Mouse (Mus musculus): Measurements from ENCODE around the gene Bik. TPM values are rescaled to one million over a fixed set of nuclear protein-coding genes. Genes with fewer than 3 reads are reported as not detected.
"Not testable (repeated sequence)": the region's sequence is repeated elsewhere in the genome, so short reads cannot be mapped to it uniquely, and the experiment has no call there.

Gene Bik
- polyA plus RNA-seq, 1 experiment from 2014 or later, result 15.2 TPM

- no peak for ATAC-seq (ENCODE audit: low read depth)
- Histone ChIP-seq H3K9me3 (ENCODE audit: control insufficient read depth, low read length) (no peaks in the 10 kb centered on the region), H3K27me3 (ENCODE audit: control insufficient read depth, insufficient read depth, low read depth, low read length) (no peaks in the 10 kb centered on the region), H3K4me3 (ENCODE audit: low read length) (no peak overlapping the region), H3K36me3 (ENCODE audit: control insufficient read depth, insufficient read depth, low read length) (peaks cover 4% of the 10 kb centered on the region; the same call in 1 of the 2 replicates), H3K9ac (ENCODE audit: low read length) (no peak overlapping the region), H3K27ac (ENCODE audit: low read length) (no peak overlapping the region), H3K4me2 (ENCODE audit: low read depth, low read length) (no peak overlapping the region), H3K4me1 (replicated peaks; ENCODE audit: control insufficient read depth, insufficient read depth, low read length) (no peaks in the 10 kb centered on the region)
- WGBS, result 66% methylated on average over 5 of the region's 5 CpGs
Observed at GRCm38 (mm10) chr15:83491891-83492290, 34.8 kb upstream of the Bik start.

- Histone ChIP-seq H3K4me1 (replicated peaks; ENCODE audit: control insufficient read depth, insufficient read depth, low read length) (no peaks in the 10 kb centered on the region), H3K27ac (ENCODE audit: low read length) (no peak overlapping the region), H3K4me3 (ENCODE audit: low read length) (no peak overlapping the region), H3K9ac (ENCODE audit: low read length) (no peak overlapping the region), H3K4me2 (ENCODE audit: low read depth, low read length) (no peak overlapping the region), H3K36me3 (ENCODE audit: control insufficient read depth, insufficient read depth, low read length) (peaks cover 4% of the 10 kb centered on the region; the same call in 1 of the 2 replicates), H3K9me3 (ENCODE audit: control insufficient read depth, low read length) (no peaks in the 10 kb centered on the region), H3K27me3 (ENCODE audit: control insufficient read depth, insufficient read depth, low read depth, low read length) (no peaks in the 10 kb centered on the region)
- no peak for ATAC-seq (ENCODE audit: low read depth)
- WGBS, result 70% methylated on average over 7 of the region's 7 CpGs
Observed at GRCm38 (mm10) chr15:83493856-83494571, 32.6 kb upstream of the Bik start.

- ATAC-seq (ENCODE audit: low read depth), result no peak
- Histone ChIP-seq H3K4me2 (ENCODE audit: low read depth, low read length) (no peak overlapping the region), H3K27ac (ENCODE audit: low read length) (no peak overlapping the region), H3K4me3 (ENCODE audit: low read length) (no peak overlapping the region), H3K9me3 (ENCODE audit: control insufficient read depth, low read length) (no peaks in the 10 kb centered on the region), H3K9ac (ENCODE audit: low read length) (no peak overlapping the region), H3K36me3 (ENCODE audit: control insufficient read depth, insufficient read depth, low read length) (peaks cover 4% of the 10 kb centered on the region; the same call in 1 of the 2 replicates), H3K27me3 (ENCODE audit: control insufficient read depth, insufficient read depth, low read depth, low read length) (no peaks in the 10 kb centered on the region), H3K4me1 (replicated peaks; ENCODE audit: control insufficient read depth, insufficient read depth, low read length) (no peaks in the 10 kb centered on the region)
- 65% methylated on average over 6 of the region's 6 CpGs for WGBS
Observed at GRCm38 (mm10) chr15:83494572-83494920, 32.1 kb upstream of the Bik start.

- Histone ChIP-seq H3K27me3 (ENCODE audit: control insufficient read depth, insufficient read depth, low read depth, low read length) (no peaks in the 10 kb centered on the region), H3K9me3 (ENCODE audit: control insufficient read depth, low read length) (no peaks in the 10 kb centered on the region), H3K4me2 (ENCODE audit: low read depth, low read length) (no peak overlapping the region), H3K36me3 (ENCODE audit: control insufficient read depth, insufficient read depth, low read length) (peaks cover 6% of the 10 kb centered on the region; the same call in 1 of the 2 replicates), H3K9ac (ENCODE audit: low read length) (no peak overlapping the region), H3K27ac (ENCODE audit: low read length) (no peak overlapping the region), H3K4me1 (replicated peaks; ENCODE audit: control insufficient read depth, insufficient read depth, low read length) (no peaks in the 10 kb centered on the region), H3K4me3 (ENCODE audit: low read length) (no peak overlapping the region)
- 83% methylated on average over 3 of the region's 3 CpGs for WGBS
- no peak for ATAC-seq (ENCODE audit: low read depth)
Observed at GRCm38 (mm10) chr15:83495195-83495594, 31.5 kb upstream of the Bik start.

GRCm38 (mm10) chr15:83495787-83496367, 30.8 kb upstream of the Bik start:
- no peak overlapping the region for H3K4me3 ChIP-seq (ENCODE audit: low read length)
- 67% methylated on average over 22 of the region's 22 CpGs for WGBS
- no peaks in the 10 kb centered on the region for H3K27me3 ChIP-seq (ENCODE audit: control insufficient read depth, insufficient read depth, low read depth, low read length)
- H3K4me1 ChIP-seq (replicated peaks; ENCODE audit: control insufficient read depth, insufficient read depth, low read length), result no peaks in the 10 kb centered on the region
- no peak overlapping the region for H3K27ac ChIP-seq (ENCODE audit: low read length)
- H3K9ac ChIP-seq (ENCODE audit: low read length), result no peak overlapping the region
- no peak for ATAC-seq (ENCODE audit: low read depth)
- H3K9me3 ChIP-seq (ENCODE audit: control insufficient read depth, low read length), result no peaks in the 10 kb centered on the region
- no peak overlapping the region for H3K4me2 ChIP-seq (ENCODE audit: low read depth, low read length)
- H3K36me3 ChIP-seq (ENCODE audit: control insufficient read depth, insufficient read depth, low read length), result peaks cover 6% of the 10 kb centered on the region; the same call in 1 of the 2 replicates

- H3K9ac ChIP-seq (ENCODE audit: low read length), result no peak overlapping the region
- no peaks in the 10 kb centered on the region for H3K9me3 ChIP-seq (ENCODE audit: control insufficient read depth, low read length)
- ATAC-seq (ENCODE audit: low read depth), result no peak
- H3K27me3 ChIP-seq (ENCODE audit: control insufficient read depth, insufficient read depth, low read depth, low read length), result no peaks in the 10 kb centered on the region
- no peak overlapping the region for H3K4me3 ChIP-seq (ENCODE audit: low read length)
- peaks cover 4% of the 10 kb centered on the region; the same call in 1 of the 2 replicates for H3K36me3 ChIP-seq (ENCODE audit: control insufficient read depth, insufficient read depth, low read length)
- H3K27ac ChIP-seq (ENCODE audit: low read length), result no peak overlapping the region
- no peak overlapping the region for H3K4me2 ChIP-seq (ENCODE audit: low read depth, low read length)
- H3K4me1 ChIP-seq (replicated peaks; ENCODE audit: control insufficient read depth, insufficient read depth, low read length), result no peaks in the 10 kb centered on the region
- WGBS, result 87% methylated on average over 6 of the region's 6 CpGs
Observed at GRCm38 (mm10) chr15:83497299-83497698, 29.4 kb upstream of the Bik start.

- Histone ChIP-seq H3K4me2 (ENCODE audit: low read depth, low read length) (no peak overlapping the region), H3K4me3 (ENCODE audit: low read length) (no peak overlapping the region), H3K36me3 (ENCODE audit: control insufficient read depth, insufficient read depth, low read length) (peaks cover 2% of the 10 kb centered on the region; the same call in 1 of the 2 replicates), H3K27me3 (ENCODE audit: control insufficient read depth, insufficient read depth, low read depth, low read length) (no peaks in the 10 kb centered on the region), H3K9me3 (ENCODE audit: control insufficient read depth, low read length) (no peaks in the 10 kb centered on the region), H3K9ac (ENCODE audit: low read length) (no peak overlapping the region), H3K4me1 (replicated peaks; ENCODE audit: control insufficient read depth, insufficient read depth, low read length) (no peaks in the 10 kb centered on the region), H3K27ac (ENCODE audit: low read length) (no peak overlapping the region)
- ATAC-seq (ENCODE audit: low read depth), result no peak
- WGBS, result 85% methylated on average over 10 of the region's 10 CpGs
Observed at GRCm38 (mm10) chr15:83499211-83499755, 27.4 kb upstream of the Bik start.

GRCm38 (mm10) chr15:83500352-83500751, 26.3 kb upstream of the Bik start:
- no peaks in the 10 kb centered on the region for H3K27me3 ChIP-seq (ENCODE audit: control insufficient read depth, insufficient read depth, low read depth, low read length)
- no peak overlapping the region for H3K9ac ChIP-seq (ENCODE audit: low read length)
- no peak overlapping the region for H3K4me2 ChIP-seq (ENCODE audit: low read depth, low read length)
- H3K27ac ChIP-seq (ENCODE audit: low read length), result no peak overlapping the region
- no peak overlapping the region for H3K4me3 ChIP-seq (ENCODE audit: low read length)
- peaks cover 2% of the 10 kb centered on the region; the same call in 1 of the 2 replicates for H3K36me3 ChIP-seq (ENCODE audit: control insufficient read depth, insufficient read depth, low read length)
- no peaks in the 10 kb centered on the region for H3K9me3 ChIP-seq (ENCODE audit: control insufficient read depth, low read length)
- no peak for ATAC-seq (ENCODE audit: low read depth)
- H3K4me1 ChIP-seq (replicated peaks; ENCODE audit: control insufficient read depth, insufficient read depth, low read length), result no peaks in the 10 kb centered on the region
- WGBS, result 50% methylated on average over 3 of the region's 3 CpGs

GRCm38 (mm10) chr15:83501483-83501882, 25.2 kb upstream of the Bik start:
- ATAC-seq (ENCODE audit: low read depth); H3K27ac ChIP-seq (ENCODE audit: low read length); H3K4me1 ChIP-seq (replicated peaks; ENCODE audit: control insufficient read depth, insufficient read depth, low read length); H3K4me2 ChIP-seq (ENCODE audit: low read depth, low read length); H3K27me3 ChIP-seq (ENCODE audit: control insufficient read depth, insufficient read depth, low read depth, low read length); H3K9ac ChIP-seq (ENCODE audit: low read length); H3K9me3 ChIP-seq (ENCODE audit: control insufficient read depth, low read length); H3K4me3 ChIP-seq (ENCODE audit: low read length); H3K36me3 ChIP-seq (ENCODE audit: control insufficient read depth, insufficient read depth, low read length): not testable (repeated sequence)
- WGBS, result 71% methylated on average over 6 of the region's 6 CpGs
